Mouse (Mus musculus): ENCODE results near the gene Eps8l3.

DNA sequence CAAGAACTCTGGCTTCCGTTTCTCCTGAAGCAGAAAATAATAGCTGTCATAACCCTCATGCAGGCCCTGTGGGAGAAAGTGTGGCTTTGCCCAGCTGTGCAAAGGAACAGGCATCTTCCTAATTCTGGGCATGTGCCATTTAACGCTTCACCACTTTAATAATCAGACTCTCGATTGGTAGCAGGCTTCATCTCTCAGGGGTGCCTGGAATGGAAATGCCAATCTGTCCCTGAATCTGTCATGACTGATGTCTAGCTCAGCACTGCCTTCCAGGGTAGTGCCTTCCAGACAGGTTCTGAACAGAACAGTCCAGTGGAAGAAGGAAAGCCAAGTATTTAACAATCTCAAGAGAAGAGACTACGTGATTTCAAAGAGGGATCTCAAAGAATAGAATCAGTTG, 64.2 kb downstream of the Eps8l3 start:
- TF ChIP-seq POLR2A (IDR thresholded peaks at IDR 0.05; ENCODE audit: control insufficient read depth, low read depth, low read length) = no peak
- TF ChIP-seq CTCF (IDR thresholded peaks at IDR 0.05; ENCODE audit: control insufficient read depth, insufficient read depth, insufficient replicate concordance, low read depth, low read length) = no peak
